Mouse (Mus musculus): ENCODE results near the gene Hist1h2ae.
A peak's percentile ranks its signal among the peaks of the same experiment; 100 is the strongest.

The Hist1h2ae gene

DNA sequence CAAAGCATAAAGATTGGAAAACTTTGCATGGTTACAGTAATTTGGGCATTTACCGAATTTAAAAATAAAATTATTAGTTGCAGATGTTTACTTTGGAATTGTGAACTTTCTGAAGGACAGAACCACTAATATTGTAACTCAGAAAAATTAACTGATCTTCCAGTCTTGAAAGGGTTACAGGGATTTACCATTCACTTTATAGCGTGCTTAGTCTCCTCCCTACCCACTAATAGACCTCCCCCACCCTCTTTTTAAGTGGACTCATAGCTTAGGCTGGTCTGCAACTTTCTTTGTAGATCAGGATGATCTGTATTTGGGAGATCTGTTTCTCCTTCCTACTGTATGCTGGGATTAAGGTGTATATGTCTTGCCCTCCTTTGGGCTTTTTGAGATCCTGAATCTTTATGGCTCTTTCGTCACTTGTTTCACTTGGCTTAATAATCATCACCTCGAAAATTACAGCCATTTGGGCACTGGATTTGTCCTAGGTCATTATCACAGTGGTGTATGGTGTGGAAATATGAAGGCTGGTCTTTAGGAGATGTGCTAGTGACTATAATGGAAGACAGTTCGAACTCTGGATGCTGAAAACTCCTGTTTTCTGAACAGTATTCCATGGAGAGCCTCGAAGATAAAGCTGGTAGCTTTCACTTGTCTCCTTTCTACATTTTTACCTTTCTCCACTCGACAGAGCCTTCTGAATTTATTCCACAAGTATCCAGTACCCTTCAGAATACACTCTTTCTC, 34.8 kb downstream of the Hist1h2ae start:
- DNase-seq = no peak

DNA sequence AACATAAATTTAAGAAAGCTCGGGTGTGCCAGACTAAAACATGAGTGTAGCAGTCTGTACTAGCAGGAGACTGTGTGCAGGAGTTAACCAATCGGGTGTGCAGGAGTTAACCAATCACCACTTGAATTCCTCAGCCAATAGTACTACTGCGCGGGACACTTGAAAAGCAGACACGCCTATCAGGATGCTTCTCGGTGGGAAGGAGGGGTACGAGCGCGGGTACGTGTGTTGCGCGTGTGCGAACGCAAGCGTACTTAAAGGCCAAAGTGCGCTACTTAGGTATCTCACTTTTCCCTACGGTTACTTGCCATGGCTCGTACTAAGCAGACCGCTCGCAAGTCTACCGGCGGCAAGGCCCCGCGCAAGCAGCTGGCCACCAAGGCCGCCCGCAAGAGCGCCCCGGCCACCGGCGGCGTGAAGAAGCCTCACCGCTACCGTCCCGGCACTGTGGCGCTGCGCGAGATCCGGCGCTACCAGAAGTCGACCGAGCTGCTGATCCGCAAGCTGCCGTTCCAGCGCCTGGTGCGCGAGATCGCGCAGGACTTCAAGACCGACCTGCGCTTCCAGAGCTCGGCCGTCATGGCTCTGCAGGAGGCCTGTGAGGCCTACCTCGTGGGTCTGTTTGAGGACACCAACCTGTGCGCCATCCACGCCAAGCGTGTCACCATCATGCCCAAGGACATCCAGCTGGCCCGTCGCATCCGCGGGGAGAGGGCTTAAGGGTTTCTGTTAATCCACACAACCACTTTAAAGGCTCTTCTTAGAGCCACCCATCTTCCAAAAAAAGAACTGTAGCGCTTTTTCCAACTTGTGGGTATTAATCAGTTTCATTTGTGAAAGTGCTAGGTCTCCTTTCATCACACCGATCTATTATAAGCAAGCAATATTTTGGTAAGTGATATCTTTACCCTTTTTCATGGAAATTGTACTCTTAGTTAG, 35.6 kb downstream of the Hist1h2ae start, which contains the start of gene Hist1h3g:
TSS of gene Hist1h3g (plus strand) at position 286 of the 939 bp plus-strand sequence.
- peak; percentile 82 for DNase-seq

DNA sequence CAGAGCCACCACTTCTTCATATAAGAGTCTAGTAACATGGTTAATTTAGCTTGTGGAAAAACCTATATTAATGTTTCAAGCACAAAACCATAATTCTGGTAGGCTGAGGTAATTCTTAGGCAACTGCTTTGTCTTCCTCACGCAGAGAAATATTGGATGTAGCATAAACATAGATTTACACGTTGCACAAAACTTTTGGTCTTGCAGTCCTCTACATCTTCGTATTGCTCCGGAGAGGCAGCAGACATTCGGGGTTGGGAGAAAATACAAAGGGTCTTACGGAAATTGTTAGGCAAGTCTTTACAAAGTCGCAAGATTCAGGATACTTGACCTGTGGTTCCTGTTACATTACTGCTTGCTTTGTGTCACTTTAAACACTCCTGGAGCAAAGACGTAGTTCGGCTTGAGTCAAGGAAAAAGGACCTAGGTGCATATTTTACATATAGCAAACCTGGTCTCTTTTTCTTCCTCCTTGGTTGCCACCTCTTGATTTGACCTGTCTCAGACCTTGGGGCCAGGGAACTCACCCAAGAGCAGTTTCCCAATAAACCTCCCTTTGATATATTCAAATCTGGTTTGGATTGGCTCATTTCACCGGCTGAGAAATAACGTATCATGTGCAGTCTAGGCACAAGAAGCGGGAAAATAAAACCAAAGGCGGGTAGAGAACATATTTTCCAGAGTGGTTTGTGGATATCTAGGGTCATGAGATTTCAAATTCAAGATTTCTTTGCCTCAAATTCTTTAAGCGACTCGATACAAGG, 36.5 kb downstream of the Hist1h2ae start:
- DNase-seq = no peak

DNA sequence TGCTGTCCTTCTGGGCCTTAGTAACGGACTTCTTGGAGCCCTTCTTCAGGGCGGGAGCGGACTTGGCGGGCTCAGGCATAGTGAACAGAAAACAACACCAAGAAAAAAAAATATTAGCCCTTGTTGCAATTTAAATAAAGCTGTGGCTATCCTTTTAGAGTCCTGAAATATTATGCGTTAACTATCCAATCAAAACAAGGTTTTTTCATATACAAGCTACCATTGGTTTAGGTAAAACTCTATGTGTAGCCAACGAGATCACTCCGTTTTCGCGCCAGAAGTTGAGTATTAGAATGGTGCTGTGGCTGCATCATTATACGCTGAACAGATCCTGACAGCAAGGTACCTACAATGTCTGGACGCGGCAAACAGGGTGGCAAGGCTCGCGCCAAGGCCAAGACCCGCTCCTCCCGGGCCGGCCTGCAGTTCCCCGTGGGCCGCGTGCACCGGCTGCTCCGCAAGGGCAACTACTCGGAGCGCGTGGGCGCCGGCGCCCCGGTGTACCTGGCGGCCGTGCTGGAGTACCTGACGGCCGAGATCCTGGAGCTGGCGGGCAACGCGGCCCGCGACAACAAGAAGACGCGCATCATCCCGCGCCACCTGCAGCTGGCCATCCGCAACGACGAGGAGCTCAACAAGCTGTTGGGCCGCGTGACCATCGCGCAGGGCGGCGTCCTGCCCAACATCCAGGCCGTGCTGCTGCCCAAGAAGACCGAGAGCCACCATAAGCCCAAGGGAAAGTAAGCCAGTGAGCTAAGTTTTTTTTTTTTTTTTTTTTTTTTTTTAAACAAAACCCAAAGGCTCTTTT, 37.3 kb downstream of the Hist1h2ae start, which contains the start of gene Hist1h2af:
TSS of gene Hist1h2af (plus strand) at position 347 of the 808 bp plus-strand sequence.
- DNase-seq = peak; percentile 40

DNA sequence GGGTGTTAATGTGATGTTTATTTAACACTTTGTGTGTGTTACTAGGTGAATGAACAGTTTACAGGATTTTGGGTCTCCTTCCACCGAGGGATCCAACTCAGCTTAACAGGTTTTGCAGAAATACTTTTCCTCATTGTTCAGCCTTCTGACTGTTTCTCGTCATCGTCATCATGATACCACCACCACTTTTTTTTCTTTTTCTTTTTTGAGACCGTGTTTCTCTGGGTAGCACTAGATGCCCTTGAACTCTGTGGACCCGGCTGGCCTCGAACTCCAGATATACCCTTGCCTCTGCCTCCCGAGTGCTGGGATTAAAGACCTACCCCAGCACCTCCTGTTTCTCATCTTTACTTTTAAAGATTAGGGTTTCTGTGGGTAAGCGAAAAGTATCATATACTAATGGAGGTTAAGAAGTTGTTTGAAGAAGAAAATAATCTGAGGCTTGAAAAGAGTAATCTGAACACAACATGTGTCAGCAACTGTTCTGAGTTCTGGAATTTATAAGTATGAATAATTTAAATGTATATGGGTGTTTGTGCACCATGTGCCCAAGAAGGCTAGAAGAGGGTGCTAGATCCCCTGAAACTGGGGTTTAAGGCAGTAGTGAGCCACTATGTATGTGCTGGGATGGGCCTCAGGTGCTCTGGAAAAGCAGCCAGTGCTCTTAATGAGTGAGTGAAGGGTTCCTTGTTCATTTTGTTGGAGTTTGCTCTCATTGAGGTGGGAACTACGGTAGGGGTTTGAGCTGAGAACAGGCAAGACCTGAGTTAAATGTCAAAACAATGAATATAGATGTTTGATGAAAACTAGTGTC, 38.6 kb downstream of the Hist1h2ae start:
- no peak for DNase-seq

DNA sequence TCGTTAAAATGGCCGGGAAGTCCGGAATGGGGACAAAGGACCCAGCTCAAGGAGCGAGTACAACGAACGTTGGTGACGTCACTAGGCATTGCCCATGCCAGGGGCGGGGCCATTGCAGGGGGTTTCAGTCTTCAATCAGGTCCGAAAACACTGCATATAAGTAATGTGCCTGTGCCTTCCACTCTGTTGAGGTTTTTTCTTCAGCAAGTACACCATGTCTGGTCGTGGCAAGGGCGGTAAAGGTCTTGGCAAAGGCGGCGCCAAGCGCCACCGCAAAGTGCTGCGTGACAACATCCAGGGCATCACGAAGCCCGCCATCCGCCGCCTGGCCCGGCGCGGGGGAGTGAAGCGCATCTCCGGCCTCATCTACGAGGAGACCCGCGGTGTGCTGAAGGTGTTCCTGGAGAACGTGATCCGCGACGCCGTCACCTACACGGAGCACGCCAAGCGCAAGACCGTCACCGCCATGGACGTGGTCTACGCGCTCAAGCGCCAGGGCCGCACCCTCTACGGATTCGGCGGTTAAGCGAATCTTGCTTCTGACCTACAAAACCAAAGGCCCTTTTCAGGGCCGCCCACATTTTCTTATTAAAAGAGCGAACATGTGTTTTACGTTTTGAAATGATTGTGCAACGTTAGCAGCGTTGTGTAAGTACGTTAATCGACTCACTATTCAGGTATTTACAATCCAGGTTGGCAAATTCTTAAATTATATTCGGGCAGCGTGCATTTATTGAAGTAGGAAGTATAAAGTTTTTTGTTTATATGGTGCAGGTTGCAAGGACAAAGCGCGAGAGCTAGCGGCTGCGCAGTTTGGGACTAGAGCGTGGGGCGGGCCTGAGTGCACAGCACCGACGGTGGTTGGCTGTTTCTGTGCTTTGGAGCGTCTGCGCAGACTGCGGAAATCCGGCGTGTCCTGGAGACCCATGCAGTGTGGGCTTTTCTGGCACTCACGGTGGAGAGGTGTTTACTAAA, 39.8 kb downstream of the Hist1h2ae start, which contains the start of gene Hist1h4h:
TSS of gene Hist1h4h (plus strand) at position 150 of the 975 bp plus-strand sequence.
- DNase-seq = peak; percentile 94

DNA sequence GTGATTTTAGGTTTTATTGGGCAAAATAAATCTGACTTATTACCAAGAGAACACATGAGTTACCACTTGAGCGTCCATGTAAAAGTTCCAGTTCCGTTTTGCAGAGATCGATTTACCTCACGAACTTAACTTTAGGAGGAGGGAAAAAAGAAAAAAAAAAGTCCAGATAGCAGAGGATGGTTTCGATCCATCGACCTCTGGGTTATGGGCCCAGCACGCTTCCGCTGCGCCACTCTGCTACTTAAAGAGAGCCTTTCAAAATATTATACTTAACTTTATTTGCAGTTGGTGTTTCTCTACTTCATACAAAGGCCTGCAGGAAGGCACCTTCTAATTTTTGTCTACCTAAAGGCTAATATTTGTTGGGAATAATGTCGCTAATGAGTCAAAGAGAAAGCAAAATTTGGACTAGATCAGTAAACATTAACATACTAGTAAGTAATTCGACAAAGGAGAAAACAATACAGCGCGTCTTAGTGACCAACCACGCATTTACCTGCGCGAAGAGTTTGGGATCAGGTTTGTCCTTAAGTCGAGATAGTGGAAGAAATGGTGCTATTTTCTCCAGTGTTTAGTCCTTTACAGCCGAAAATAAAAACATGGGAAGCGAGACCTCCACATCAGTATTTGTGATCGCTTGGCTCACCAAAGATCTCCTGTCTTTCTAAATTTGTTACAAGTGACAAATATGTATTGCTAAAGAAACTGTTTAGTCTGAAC, 40.7 kb downstream of the Hist1h2ae start:
- DNase-seq = peak; percentile 65

DNA sequence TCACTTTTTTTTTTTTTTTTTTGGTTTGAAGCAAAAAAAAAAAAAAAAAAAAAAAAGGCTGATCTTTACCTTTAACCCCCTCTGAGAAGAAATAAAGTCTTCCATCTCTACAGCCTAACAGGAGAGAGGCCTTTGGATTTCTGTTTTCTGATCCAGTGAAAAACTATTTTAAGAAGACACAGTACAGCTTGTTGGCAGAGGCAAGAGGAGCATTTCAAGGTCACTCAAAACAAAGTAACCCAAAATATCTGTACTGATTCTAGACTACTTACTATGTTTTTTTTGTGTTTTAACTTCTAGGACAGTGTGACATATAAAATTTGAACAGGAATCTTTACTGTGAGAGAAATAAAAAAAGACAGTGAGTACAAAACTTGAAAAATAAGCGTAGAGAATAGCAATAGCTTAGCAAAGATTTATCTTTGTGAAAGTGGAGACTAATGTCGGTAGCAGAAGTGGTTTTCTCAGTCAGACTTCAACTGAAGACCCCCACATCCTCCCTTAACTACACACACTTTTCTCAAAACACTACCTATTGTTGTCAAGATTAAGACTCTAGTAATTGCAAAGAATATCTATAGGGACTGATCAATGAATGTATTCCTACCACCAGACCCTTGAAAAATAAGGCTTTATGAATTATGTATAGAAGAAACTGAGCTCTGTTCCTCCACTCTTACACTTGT, 41.4 kb downstream of the Hist1h2ae start:
- no peak for DNase-seq

DNA sequence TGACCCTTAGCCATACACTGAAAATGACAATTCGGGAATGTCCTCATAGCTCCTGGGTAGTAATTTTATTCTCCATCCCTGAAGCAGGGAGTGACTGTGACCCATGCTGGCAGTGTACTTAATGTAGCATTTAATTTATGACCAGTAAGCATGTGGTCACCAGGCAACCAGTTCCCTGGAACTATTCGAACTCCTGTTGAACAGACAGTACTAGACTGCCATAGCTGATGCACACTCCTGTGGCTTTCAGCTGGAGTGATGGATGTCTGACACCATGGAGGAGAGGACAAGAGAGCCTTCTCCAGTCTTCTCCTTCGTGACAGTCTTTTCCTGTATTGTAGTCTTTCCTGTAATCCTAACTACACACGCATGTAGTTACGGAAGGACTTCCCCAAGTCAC, 42.0 kb downstream of the Hist1h2ae start:
- no peak for DNase-seq

DNA sequence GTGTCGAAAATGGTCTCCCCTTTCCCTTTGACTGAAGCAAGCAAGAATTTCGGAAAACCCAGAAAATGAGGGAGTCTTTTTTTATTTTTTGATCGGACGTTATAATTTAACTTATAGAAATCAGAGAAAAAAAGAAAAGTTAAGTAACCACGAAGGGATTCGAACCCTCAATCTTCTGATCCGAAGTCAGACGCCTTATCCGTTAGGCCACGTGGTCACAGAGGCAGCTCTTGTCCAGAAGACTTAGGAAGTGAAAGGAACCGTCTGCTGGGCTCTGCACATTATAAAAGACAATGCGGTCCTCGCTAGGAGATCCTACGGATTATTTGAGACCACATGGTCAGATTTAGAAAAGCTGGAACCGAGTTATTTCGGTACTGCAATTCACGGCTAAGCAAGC, 44.7 kb downstream of the Hist1h2ae start:
- peak; percentile 92 for DNase-seq

DNA sequence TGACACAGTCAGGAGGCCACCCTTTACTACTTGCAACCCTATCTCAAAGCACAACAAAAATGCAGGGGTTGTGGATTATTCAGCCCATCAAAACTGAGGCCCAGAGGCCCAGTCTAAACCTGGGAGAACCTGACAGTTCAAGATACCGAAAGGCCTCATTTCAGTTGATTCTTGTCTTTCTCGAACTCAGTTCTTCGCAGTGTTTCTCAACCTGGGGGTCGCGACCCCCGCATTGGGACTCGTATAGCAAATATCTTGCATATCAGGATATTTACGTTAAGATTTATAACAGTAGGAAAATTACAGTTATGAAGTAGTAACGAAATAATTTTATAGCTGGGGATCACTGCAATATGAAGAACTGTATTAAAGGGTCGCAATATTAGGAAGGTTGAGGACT, 45.1 kb downstream of the Hist1h2ae start:
- DNase-seq = no peak

DNA sequence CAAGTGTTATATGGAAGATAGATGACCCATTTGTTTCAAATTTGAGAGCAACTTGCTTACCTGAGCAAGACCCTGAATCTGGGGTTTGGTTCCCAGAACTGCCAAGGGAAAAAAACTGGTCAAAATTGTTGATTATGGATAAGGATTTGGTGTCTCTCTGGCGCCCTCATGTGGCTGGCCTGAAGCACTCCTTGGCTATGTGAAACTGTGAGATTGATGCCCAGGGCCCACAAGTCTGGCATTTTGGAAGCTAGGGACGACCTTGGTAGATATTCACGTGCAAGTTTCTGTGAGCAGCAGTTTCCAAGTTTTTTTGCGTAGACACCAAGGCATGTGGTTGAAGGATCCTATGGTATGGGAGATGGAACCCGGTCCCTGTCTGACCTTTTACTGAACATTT, 46.4 kb downstream of the Hist1h2ae start:
- DNase-seq = peak; percentile 65

DNA sequence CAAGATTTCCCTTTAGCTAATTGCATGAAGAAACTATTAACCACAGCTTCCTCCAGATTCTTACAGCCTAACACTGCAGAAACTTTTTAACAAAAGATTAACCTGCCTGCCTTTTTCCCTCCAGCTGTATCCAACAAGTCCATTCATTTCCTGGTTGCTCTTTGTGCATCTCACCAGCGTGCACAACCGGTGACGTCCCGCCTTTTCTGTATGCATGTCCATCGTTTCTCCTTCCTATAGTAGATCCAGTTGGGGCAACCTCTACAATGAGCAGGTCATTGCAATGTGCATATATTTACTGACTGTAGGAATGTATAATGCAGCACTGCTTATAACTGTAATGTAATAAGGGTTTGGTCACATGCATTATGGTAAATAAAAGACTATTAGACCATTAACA, 47.0 kb downstream of the Hist1h2ae start:
- DNase-seq = no peak

DNA sequence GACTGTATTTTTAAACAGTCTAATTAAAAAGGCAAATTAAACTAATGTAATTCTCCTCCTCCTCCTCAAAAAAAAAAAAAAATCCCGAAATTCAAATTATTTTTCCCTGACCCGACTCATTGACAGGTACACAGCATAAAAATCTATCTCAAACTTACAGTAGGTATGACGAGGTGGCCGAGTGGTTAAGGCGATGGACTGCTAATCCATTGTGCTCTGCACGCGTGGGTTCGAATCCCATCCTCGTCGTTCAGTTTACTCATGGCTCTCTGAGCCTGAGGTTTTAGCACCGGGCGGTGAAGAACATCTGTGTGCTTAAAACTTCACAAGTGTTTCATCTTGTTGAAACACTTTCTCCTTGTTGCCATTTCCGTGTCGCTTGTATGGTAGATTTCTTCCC, 49.3 kb downstream of the Hist1h2ae start:
- peak; percentile 81 for DNase-seq
